Mouse (Mus musculus): Measurements from ENCODE around the gene Ism2. TPM values are rescaled to one million over a fixed set of nuclear protein-coding genes. Genes with fewer than 3 reads are reported as not detected.

Gene Ism2
- polyA plus RNA-seq (2012; rRNA removed): 0.22 and 0.27 TPM in 2 replicates

GRCm38 (mm10) chr12:87299657-87300440 lies at the start of gene Ism2:
Gene Ism2, minus strand, starts transcription at chr12:87299705.

GRCm38 (mm10) chr12:87266108-87266826 lies 33.2 kb downstream of the Ism2 start, which contains the start of the genes Vipas39 and Ahsa1:
Gene Vipas39, minus strand, starts transcription at chr12:87266256.
Gene Ahsa1, plus strand, starts transcription at chr12:87266479.

GRCm38 (mm10) chr12:87238632-87239031 lies 60.9 kb downstream of the Ism2 start, which contains the start of gene Noxred1:
Gene Noxred1, minus strand, starts transcription at chr12:87238732.

Other genes with a start within 250 kb of the Ism2 start
- 5.9 and 7.3 TPM in 2 replicates for gene Ngb, start 197.2 kb downstream of the Ism2 start, polyA plus RNA-seq (2012; rRNA removed)
- 25.0 and 32.1 TPM in 2 replicates for gene Gstz1, start 152.5 kb downstream of the Ism2 start, polyA plus RNA-seq (2012; rRNA removed)
- gene Pomt2, start 151.7 kb downstream of the Ism2 start, polyA plus RNA-seq (2012; rRNA removed): 10.8 and 13.9 TPM in 2 replicates
- 0.20 TPM in 1 of 2 replicates, not detected in the other for gene Samd15, start 100.0 kb downstream of the Ism2 start, polyA plus RNA-seq (2012; rRNA removed)
- 1.8 and 2.0 TPM in 2 replicates for gene Tmed8, start 99.3 kb downstream of the Ism2 start, polyA plus RNA-seq (2012; rRNA removed)
- gene Noxred1, start 61.0 kb downstream of the Ism2 start, polyA plus RNA-seq (2012; rRNA removed): 0.40 and 0.44 TPM in 2 replicates
- gene Vipas39, start 33.4 kb downstream of the Ism2 start, polyA plus RNA-seq (2012; rRNA removed): 23.7 and 24.5 TPM in 2 replicates
- 43.3 and 45.1 TPM in 2 replicates for gene Ahsa1, start 33.2 kb downstream of the Ism2 start, polyA plus RNA-seq (2012; rRNA removed)
- gene Sptlc2, start 88.7 kb upstream of the Ism2 start, polyA plus RNA-seq (2012; rRNA removed): 25.4 and 26.5 TPM in 2 replicates
- gene Slirp, start 144.2 kb upstream of the Ism2 start, polyA plus RNA-seq (2012; rRNA removed): 7.6 and 8.3 TPM in 2 replicates
- 13.7 and 14.7 TPM in 2 replicates for gene Alkbh1, start 144.3 kb upstream of the Ism2 start, polyA plus RNA-seq (2012; rRNA removed)
- 4.3 and 5.5 TPM in 2 replicates for gene Snw1, start 172.6 kb upstream of the Ism2 start, polyA plus RNA-seq (2012; rRNA removed)
- gene Gm5788, start 195.0 kb upstream of the Ism2 start, polyA plus RNA-seq (2012; rRNA removed): not detected in 2 replicates
- gene Gm8300, start 214.6 kb upstream of the Ism2 start, polyA plus RNA-seq (2012; rRNA removed): not detected in 2 replicates